Mouse (Mus musculus): ENCODE data around the gene Olfr800. TPM values are rescaled to one million over a fixed set of nuclear protein-coding genes. Genes with fewer than 3 reads are reported as not detected.

The Olfr800 gene
- polyA plus RNA-seq, 1 experiment from 2014 or later: not detected

DNA sequence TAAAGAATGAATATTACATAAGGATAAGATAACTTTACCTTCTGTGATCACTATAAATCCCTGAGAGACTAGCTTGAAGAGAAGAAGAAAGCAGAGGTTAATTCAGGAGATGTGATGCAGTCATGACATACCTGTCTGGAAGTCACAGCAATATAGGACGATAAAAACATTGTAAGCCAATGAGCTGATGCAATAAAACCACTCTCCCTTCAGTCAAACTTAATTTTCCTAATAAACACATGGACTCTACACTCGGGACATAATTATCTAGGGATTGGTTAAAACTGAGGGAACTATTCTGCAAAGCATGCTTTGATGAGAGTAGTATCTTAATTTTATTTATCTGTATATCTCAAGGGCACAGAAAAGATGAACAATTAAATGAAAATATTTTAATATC is 36.7 kb downstream of the Olfr800 start, which contains the start of gene Olfr803:
TSS of gene Olfr803 (minus strand) at position 101 of the 400 bp plus-strand sequence.
- no peak within 1 kb of the TSS for H3K9ac ChIP-seq (replicated peaks; ENCODE audit: low read depth, low read length)
- H3K27me3 ChIP-seq (ENCODE audit: control insufficient read depth, insufficient read depth, low read length): no peaks in the 10 kb centered on the region
- H3K4me1 ChIP-seq (ENCODE audit: control insufficient read depth, insufficient read depth, low read length): no peaks in the 10 kb centered on the region
- no peaks in the 10 kb centered on the region for H3K9me3 ChIP-seq (ENCODE audit: control insufficient read depth, low read length)
- H3K36me3 ChIP-seq (ENCODE audit: control insufficient read depth, insufficient read depth, low read length): no peaks in the 10 kb centered on the region
- H3K27ac ChIP-seq (ENCODE audit: low read depth, low read length): no peak within 1 kb of the TSS
- H3K4me2 ChIP-seq (ENCODE audit: low read depth, low read length): no peak within 1 kb of the TSS
- H3K4me3 ChIP-seq (ENCODE audit: low read depth, low read length): no peak within 1 kb of the TSS
- ATAC-seq (ENCODE audit: low read depth): no peak
- WGBS: 85% methylated on average over 2 of the region's 2 CpGs

DNA sequence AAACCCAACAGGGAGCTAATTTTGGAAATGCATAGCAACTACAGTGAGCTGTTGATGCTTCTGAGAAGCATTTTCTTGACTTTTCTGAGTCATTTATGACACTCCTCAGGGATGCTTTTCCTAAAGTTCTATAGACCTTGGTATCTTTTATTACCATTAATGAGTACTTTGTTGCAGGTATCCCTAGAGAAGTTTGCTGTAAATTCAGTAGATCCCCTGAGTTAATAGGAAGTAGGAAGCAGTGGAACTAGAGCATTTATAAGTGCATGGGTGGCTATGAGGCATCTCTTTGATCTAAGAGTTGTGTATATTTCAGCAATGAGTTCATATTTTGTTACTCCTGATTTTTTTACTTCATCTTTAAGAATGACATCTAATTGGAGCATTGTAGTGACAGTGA is 45.4 kb downstream of the Olfr800 start, which contains the start of gene Olfr804:
TSS of gene Olfr804 (plus strand) at position 301 of the 400 bp plus-strand sequence.
- Histone ChIP-seq H3K36me3 (ENCODE audit: control insufficient read depth, insufficient read depth, low read length) (no peaks in the 10 kb centered on the region), H3K27ac (ENCODE audit: low read depth, low read length) (no peak within 1 kb of the TSS), H3K4me3 (ENCODE audit: low read depth, low read length) (no peak within 1 kb of the TSS), H3K9ac (replicated peaks; ENCODE audit: low read depth, low read length) (no peak within 1 kb of the TSS), H3K4me2 (ENCODE audit: low read depth, low read length) (no peak within 1 kb of the TSS), H3K27me3 (ENCODE audit: control insufficient read depth, insufficient read depth, low read length) (no peaks in the 10 kb centered on the region), H3K9me3 (ENCODE audit: control insufficient read depth, low read length) (no peaks in the 10 kb centered on the region), H3K4me1 (ENCODE audit: control insufficient read depth, insufficient read depth, low read length) (no peaks in the 10 kb centered on the region)
- no peak for ATAC-seq (ENCODE audit: low read depth)

Other genes with a start within 250 kb of the Olfr800 start
- 0.15 TPM in 1 of 2 replicates, not detected in the other for gene Olfr786, start 230.4 kb upstream of the Olfr800 start, polyA plus RNA-seq (2014; fragmentation: Nextera tagmentation; extraction: Ambion mirVana)
- gene Olfr787, start 195.8 kb upstream of the Olfr800 start, polyA plus RNA-seq (2014; fragmentation: Nextera tagmentation; extraction: Ambion mirVana): 0.12 TPM in 1 of 2 replicates, not detected in the other
- 0.07 TPM in 1 of 2 replicates, not detected in the other for gene Olfr788, start 186.7 kb upstream of the Olfr800 start, polyA plus RNA-seq (2014; fragmentation: Nextera tagmentation; extraction: Ambion mirVana)
- gene Olfr789, start 172.9 kb upstream of the Olfr800 start, polyA plus RNA-seq (2014; fragmentation: Nextera tagmentation; extraction: Ambion mirVana): not detected in 2 replicates
- gene Olfr790, start 159.2 kb upstream of the Olfr800 start, polyA plus RNA-seq (2014; fragmentation: Nextera tagmentation; extraction: Ambion mirVana): not detected in 2 replicates
- not detected in 2 replicates for gene Olfr791, start 135.9 kb upstream of the Olfr800 start, polyA plus RNA-seq (2014; fragmentation: Nextera tagmentation; extraction: Ambion mirVana)
- gene Olfr792, start 118.5 kb upstream of the Olfr800 start, polyA plus RNA-seq (2014; fragmentation: Nextera tagmentation; extraction: Ambion mirVana): not detected in 2 replicates
- not detected in 2 replicates for gene Olfr794, start 90.0 kb upstream of the Olfr800 start, polyA plus RNA-seq (2014; fragmentation: Nextera tagmentation; extraction: Ambion mirVana)
- gene Olfr796, start 45.1 kb upstream of the Olfr800 start, polyA plus RNA-seq (2014; fragmentation: Nextera tagmentation; extraction: Ambion mirVana): not detected in 2 replicates
- gene Olfr798, start 29.8 kb upstream of the Olfr800 start, polyA plus RNA-seq (2014; fragmentation: Nextera tagmentation; extraction: Ambion mirVana): not detected in 2 replicates
- not detected in 2 replicates for gene Olfr799, start 20.2 kb upstream of the Olfr800 start, polyA plus RNA-seq (2014; fragmentation: Nextera tagmentation; extraction: Ambion mirVana)
- not detected in 2 replicates for gene Olfr801, start 16.2 kb downstream of the Olfr800 start, polyA plus RNA-seq (2014; fragmentation: Nextera tagmentation; extraction: Ambion mirVana)
- 0.07 TPM in 1 of 2 replicates, not detected in the other for gene Olfr802, start 30.5 kb downstream of the Olfr800 start, polyA plus RNA-seq (2014; fragmentation: Nextera tagmentation; extraction: Ambion mirVana)
- not detected in 2 replicates for gene Olfr803, start 36.6 kb downstream of the Olfr800 start, polyA plus RNA-seq (2014; fragmentation: Nextera tagmentation; extraction: Ambion mirVana)
- gene Olfr804, start 45.5 kb downstream of the Olfr800 start, polyA plus RNA-seq (2014; fragmentation: Nextera tagmentation; extraction: Ambion mirVana): not detected in 2 replicates
- gene Olfr805, start 71.7 kb downstream of the Olfr800 start, polyA plus RNA-seq (2014; fragmentation: Nextera tagmentation; extraction: Ambion mirVana): not detected in 2 replicates
- gene Olfr806, start 84.2 kb downstream of the Olfr800 start, polyA plus RNA-seq (2014; fragmentation: Nextera tagmentation; extraction: Ambion mirVana): not detected in 2 replicates
- not detected in 2 replicates for gene Olfr807, start 100.1 kb downstream of the Olfr800 start, polyA plus RNA-seq (2014; fragmentation: Nextera tagmentation; extraction: Ambion mirVana)
- gene Olfr808, start 107.8 kb downstream of the Olfr800 start, polyA plus RNA-seq (2014; fragmentation: Nextera tagmentation; extraction: Ambion mirVana): not detected in 2 replicates
- gene Olfr809, start 116.9 kb downstream of the Olfr800 start, polyA plus RNA-seq (2014; fragmentation: Nextera tagmentation; extraction: Ambion mirVana): not detected in 2 replicates
- gene Olfr810, start 137.2 kb downstream of the Olfr800 start, polyA plus RNA-seq (2014; fragmentation: Nextera tagmentation; extraction: Ambion mirVana): not detected in 2 replicates
- gene Olfr811, start 146.7 kb downstream of the Olfr800 start, polyA plus RNA-seq (2014; fragmentation: Nextera tagmentation; extraction: Ambion mirVana): not detected in 2 replicates
- not detected in 2 replicates for gene Olfr812, start 188.4 kb downstream of the Olfr800 start, polyA plus RNA-seq (2014; fragmentation: Nextera tagmentation; extraction: Ambion mirVana)
- gene Olfr813, start 197.7 kb downstream of the Olfr800 start, polyA plus RNA-seq (2014; fragmentation: Nextera tagmentation; extraction: Ambion mirVana): not detected in 2 replicates
- not detected in 2 replicates for gene Olfr814, start 222.2 kb downstream of the Olfr800 start, polyA plus RNA-seq (2014; fragmentation: Nextera tagmentation; extraction: Ambion mirVana)
- not detected in 2 replicates for gene Olfr815, start 248.2 kb downstream of the Olfr800 start, polyA plus RNA-seq (2014; fragmentation: Nextera tagmentation; extraction: Ambion mirVana)